Mouse (Mus musculus) kidney, embryonic 14.5 days (tissue): ENCODE data around the gene Dsn1. TPM values are rescaled to one million over a fixed set of nuclear protein-coding genes. Genes with fewer than 3 reads are reported as not detected.

Source experiments
- polyA plus RNA-seq: library from polyadenylated mRNA; unstranded; fragments of >200 nt; fragmentation: Nextera tagmentation; extraction: Ambion mirVana; gene quantifications from 2 replicates; pipeline ENCODE4 v1.2.1, GENCODE M21; 2014

Dsn1 gene
- polyA plus RNA-seq, 1 experiment from 2014 or later = 43.8 TPM

Other genes with a start within 250 kb of the Dsn1 start
- gene Myl9, start 231.7 kb downstream of the Dsn1 start, polyA plus RNA-seq = 218 and 250 TPM in 2 replicates
- gene Tgif2, start 167.1 kb downstream of the Dsn1 start, polyA plus RNA-seq = 67.8 and 78.1 TPM in 2 replicates
- gene 4930518I15Rik, start 149.2 kb downstream of the Dsn1 start, polyA plus RNA-seq = 6.4 and 7.4 TPM in 2 replicates
- 199 and 227 TPM in 2 replicates for gene Rab5if, start 144.0 kb downstream of the Dsn1 start, polyA plus RNA-seq
- 0.23 and 0.24 TPM in 2 replicates for gene Sla2, start 120.0 kb downstream of the Dsn1 start, polyA plus RNA-seq
- 31.9 and 44.1 TPM in 2 replicates for gene Ndrg3, start 15.1 kb downstream of the Dsn1 start, polyA plus RNA-seq
- gene Soga1, start 72.1 kb upstream of the Dsn1 start, polyA plus RNA-seq = 6.3 and 6.4 TPM in 2 replicates
- gene Tldc2, start 79.9 kb upstream of the Dsn1 start, polyA plus RNA-seq = 0.38 TPM in 1 of 2 replicates, not detected in the other
- 30.5 and 32.7 TPM in 2 replicates for gene Samhd1, start 128.1 kb upstream of the Dsn1 start, polyA plus RNA-seq
- gene Rbl1, start 197.4 kb upstream of the Dsn1 start, polyA plus RNA-seq = 26.7 and 29.7 TPM in 2 replicates